Mouse (Mus musculus) spleen, adult 2 months (tissue): Measurements from ENCODE around the gene Syncrip.

ENCODE experiments used
- CTCF ChIP-seq: fragments of 200-500 bp; IDR thresholded peaks from 2 replicates; pipeline ENCODE4 v1.5.1; 2011; ENCODE audit warnings: mild to moderate bottlenecking, inconsistent platforms; ENCODE audit not compliant: insufficient read depth, insufficient read length, insufficient replicate concordance; ENCODE audit errors: extremely low read depth
- POLR2A ChIP-seq: fragments of 200-500 bp; IDR thresholded peaks from 2 replicates; pipeline ENCODE4 v1.6.1; 2011; ENCODE audit warnings: low read depth, low read length, inconsistent platforms

DNA sequence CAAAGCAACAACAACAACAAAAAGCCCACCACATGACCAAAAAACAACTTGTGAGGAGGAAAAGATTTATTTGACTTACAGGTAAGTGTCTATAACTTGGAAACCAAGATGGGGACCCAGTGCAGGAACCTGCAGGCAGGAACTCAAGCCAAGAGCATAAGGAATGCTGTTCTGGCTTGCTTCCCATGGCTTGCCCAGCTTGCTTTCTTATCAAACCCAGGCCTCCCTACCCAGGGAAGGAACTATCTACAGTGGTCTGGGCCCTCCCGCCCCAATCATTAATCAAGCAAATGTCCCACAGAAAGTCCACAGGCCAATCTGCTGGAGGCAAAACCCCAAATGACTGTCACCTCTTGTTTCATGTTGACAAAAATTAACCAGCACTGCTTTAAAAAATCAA, 10.1 kb upstream of the Syncrip start:
- no peak for TF ChIP-seq CTCF
- TF ChIP-seq POLR2A: no peak
